Mouse (Mus musculus) kidney, postnatal 0 days (tissue): ENCODE results near the gene Cbr3. TPM values are rescaled to one million over a fixed set of nuclear protein-coding genes. Genes with fewer than 3 reads are reported as not detected.

ENCODE experiments used
- ATAC-seq: fragments of 200-750 bp; cut with Nextera tagmentation; replicated peaks from 2 replicates; pipeline ENCODE4 v1.8.0; 2017; ENCODE audit warnings: low read depth, moderate number of reproducible peaks, moderate TSS enrichment, moderate library complexity; ENCODE audit not compliant: low FRiP score
- DNase-seq: peaks from one replicate; pipeline ENCODE4 v3.0.0-alpha.2; 2016; ENCODE audit warnings: low spot score
- H3K27ac ChIP-seq: fragments of 300-500 bp; sonication (generic); 2 replicates; pipeline ENCODE4 v1.5.1; 2014; ENCODE audit warnings: mild to moderate bottlenecking
- H3K27me3 ChIP-seq: fragments of 300-500 bp; sonication (generic); 2 replicates; pipeline ENCODE4 v1.6.1; 2014; ENCODE audit warnings: low read length, mixed read lengths; ENCODE audit not compliant: insufficient read depth
- H3K36me3 ChIP-seq: fragments of 300-500 bp; sonication (generic); 2 replicates; pipeline ENCODE4 v1.6.1; 2014; ENCODE audit warnings: low read length, mixed read lengths; ENCODE audit not compliant: insufficient read depth
- H3K4me1 ChIP-seq: fragments of 300-500 bp; sonication (generic); replicated peaks from 2 replicates; pipeline ENCODE4 v1.6.1; 2014; ENCODE audit warnings: antibody characterized with exemption, low read length, mixed read lengths; ENCODE audit not compliant: insufficient read depth
- H3K4me2 ChIP-seq: fragments of 300-500 bp; sonication (generic); 2 replicates; pipeline ENCODE4 v1.6.1; 2014; ENCODE audit warnings: mild to moderate bottlenecking, low read length, moderate library complexity, mixed read lengths
- H3K4me3 ChIP-seq: fragments of 300-500 bp; sonication (generic); replicated peaks from 2 replicates; pipeline ENCODE4 v1.5.1; 2014; ENCODE audit warnings: low read depth, low read length
- H3K9ac ChIP-seq: fragments of 300-500 bp; sonication (generic); 2 replicates; pipeline ENCODE4 v1.6.1; 2014; ENCODE audit warnings: low read depth, low read length
- H3K9me3 ChIP-seq: fragments of 300-500 bp; sonication (generic); replicated peaks from 2 replicates; pipeline ENCODE4 v1.6.1; 2016; ENCODE audit warnings: low read length, inconsistent platforms, mixed read lengths
- CTCF ChIP-seq: IDR thresholded peaks from 2 replicates; pipeline ENCODE4 v1.5.1; 2016; ENCODE audit warnings: antibody characterized with exemption, low read depth, mild to moderate bottlenecking, moderate library complexity
- WGBS: fragments of 180-500 bp; shearing (Covaris S2); extraction: QIAGEN DNeasy Blood & Tissue Kit; methylation state at CpG from one replicate; pipeline ENCODE4 v1.1.7; 2014; 5-methylcytosine and 5-hydroxymethylcytosine counted together
- polyA plus RNA-seq: library from polyadenylated mRNA; unstranded; fragments of >200 nt; fragmentation: Nextera tagmentation; extraction: Ambion mirVana; gene quantifications from 2 replicates; pipeline ENCODE4 v1.2.1, GENCODE M21; 2015

Cbr3 gene
- polyA plus RNA-seq, 1 experiment from 2014 or later = 9.6 TPM

DNA sequence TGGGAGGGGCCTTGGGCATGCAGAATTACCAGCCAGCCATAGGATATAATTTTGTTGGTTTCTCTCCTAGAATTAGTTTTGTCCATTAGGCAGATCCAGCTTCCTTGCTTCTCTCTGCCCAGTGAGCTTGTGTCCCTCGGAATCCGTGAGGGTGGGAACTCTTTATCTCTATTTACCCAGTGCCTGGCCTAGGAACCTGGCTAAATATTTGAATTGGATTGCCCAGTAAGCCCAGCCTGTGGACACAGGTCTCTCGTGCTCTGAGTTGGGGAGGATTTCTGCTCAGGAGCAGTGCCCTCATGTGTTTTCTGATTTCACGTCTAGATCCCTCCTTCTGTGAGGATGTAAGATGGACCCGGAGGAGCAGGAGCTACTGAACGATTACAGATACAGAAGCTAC, 32.8 kb downstream of the Cbr3 start:
- DNase-seq = no peak
- H3K9ac ChIP-seq = no peak overlapping the region
- no peaks in the 10 kb centered on the region for H3K36me3 ChIP-seq
- no peaks in the 10 kb centered on the region for H3K27me3 ChIP-seq
- no peak for TF ChIP-seq CTCF
- H3K4me2 ChIP-seq = no peak overlapping the region
- no peaks in the 10 kb centered on the region for H3K9me3 ChIP-seq
- no peak overlapping the region for H3K27ac ChIP-seq
- WGBS = 87% methylated on average over 6 of the region's 6 CpGs
- H3K4me1 ChIP-seq = no peaks in the 10 kb centered on the region
- H3K4me3 ChIP-seq = no peak overlapping the region
- ATAC-seq = no peak

DNA sequence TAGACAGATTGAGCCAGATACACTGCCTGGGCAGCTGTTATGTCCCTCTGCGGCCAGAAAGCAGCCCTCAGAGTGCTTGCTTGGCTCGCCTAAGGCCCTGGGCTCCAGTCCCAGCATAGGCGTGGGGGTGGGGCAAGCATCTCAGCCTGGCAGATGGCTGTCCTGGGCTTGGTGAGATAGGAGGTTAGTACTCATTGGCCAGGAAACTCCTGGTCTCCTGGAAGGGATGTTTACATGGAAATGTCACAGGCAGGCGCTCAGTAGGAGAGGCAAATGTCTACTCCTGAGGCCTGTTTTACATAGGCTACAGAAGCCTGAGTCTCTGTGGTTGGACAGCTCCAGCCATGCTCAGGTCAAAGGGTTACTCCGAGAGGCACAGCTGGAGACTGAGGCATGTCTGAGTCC, 34.3 kb downstream of the Cbr3 start:
- ATAC-seq = no peak
- 33% methylated on average over 5 of the region's 5 CpGs for WGBS

DNA sequence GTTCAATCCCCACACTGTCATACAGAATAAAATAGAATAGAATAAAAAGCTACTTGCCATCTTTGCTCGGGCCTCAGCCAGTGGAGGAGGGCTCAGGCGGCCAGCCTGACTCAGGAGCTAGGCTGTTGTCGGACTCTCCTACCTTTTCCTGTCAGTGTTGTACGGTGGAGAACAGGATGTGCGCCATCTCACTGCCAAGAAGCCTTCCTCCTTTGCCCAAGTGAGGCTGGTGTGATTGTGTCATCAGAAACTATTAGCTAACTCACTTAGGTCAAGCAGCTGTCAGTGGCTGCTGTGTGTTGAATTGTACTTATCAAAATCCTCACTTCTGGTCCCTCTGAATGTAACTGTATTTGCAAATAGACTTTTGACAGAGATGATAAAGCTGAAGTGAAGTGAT, 38.8 kb downstream of the Cbr3 start:
- H3K9ac ChIP-seq = no peak overlapping the region
- H3K9me3 ChIP-seq = no peaks in the 10 kb centered on the region
- H3K4me1 ChIP-seq = no peaks in the 10 kb centered on the region
- no peak for TF ChIP-seq CTCF
- H3K27me3 ChIP-seq = no peaks in the 10 kb centered on the region
- H3K4me3 ChIP-seq = no peak overlapping the region
- DNase-seq (no peak), ATAC-seq (no peak)
- 79% methylated on average over 5 of the region's 5 CpGs for WGBS
- no peaks in the 10 kb centered on the region for H3K36me3 ChIP-seq
- no peak overlapping the region for H3K4me2 ChIP-seq
- no peak overlapping the region for H3K27ac ChIP-seq

More for the DNA sequence above, 34.3 kb downstream of the Cbr3 start:
- no peaks in the 10 kb centered on the region for H3K27me3 ChIP-seq
- H3K27ac ChIP-seq = no peak overlapping the region
- no peaks in the 10 kb centered on the region for H3K4me1 ChIP-seq
- no peak overlapping the region for H3K4me2 ChIP-seq
- no peak overlapping the region for H3K4me3 ChIP-seq
- no peak overlapping the region for H3K9ac ChIP-seq
- TF ChIP-seq CTCF = no peak
- DNase-seq = no peak
- no peaks in the 10 kb centered on the region for H3K36me3 ChIP-seq
- H3K9me3 ChIP-seq = no peaks in the 10 kb centered on the region

DNA sequence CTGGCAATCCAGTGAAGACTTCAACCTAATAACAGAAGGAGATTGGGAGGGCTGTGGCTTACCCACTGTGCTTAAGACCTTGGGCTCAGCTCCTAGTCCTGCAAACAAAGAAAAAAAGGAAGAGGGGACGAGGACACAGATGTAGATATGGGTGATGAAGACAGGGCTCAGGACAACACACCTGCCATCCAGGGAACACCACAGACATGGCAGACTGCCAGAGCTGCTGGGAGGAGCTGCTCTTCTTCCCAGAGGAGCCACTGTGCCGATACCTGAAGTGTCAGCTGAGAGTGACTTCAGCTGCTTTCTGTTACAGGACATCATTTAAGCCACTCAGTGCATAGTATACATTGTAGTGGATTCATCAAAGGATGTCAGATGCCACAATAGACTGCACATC, 39.5 kb downstream of the Cbr3 start:
- no peaks in the 10 kb centered on the region for H3K4me1 ChIP-seq
- no peaks in the 10 kb centered on the region for H3K27me3 ChIP-seq
- H3K4me2 ChIP-seq = no peak overlapping the region
- WGBS = 78% methylated on average over 2 of the region's 2 CpGs
- no peak overlapping the region for H3K9ac ChIP-seq
- H3K36me3 ChIP-seq = no peaks in the 10 kb centered on the region
- no peak overlapping the region for H3K4me3 ChIP-seq
- TF ChIP-seq CTCF = no peak
- no peak for ATAC-seq
- no peak overlapping the region for H3K27ac ChIP-seq
- no peaks in the 10 kb centered on the region for H3K9me3 ChIP-seq
- no peak for DNase-seq

DNA sequence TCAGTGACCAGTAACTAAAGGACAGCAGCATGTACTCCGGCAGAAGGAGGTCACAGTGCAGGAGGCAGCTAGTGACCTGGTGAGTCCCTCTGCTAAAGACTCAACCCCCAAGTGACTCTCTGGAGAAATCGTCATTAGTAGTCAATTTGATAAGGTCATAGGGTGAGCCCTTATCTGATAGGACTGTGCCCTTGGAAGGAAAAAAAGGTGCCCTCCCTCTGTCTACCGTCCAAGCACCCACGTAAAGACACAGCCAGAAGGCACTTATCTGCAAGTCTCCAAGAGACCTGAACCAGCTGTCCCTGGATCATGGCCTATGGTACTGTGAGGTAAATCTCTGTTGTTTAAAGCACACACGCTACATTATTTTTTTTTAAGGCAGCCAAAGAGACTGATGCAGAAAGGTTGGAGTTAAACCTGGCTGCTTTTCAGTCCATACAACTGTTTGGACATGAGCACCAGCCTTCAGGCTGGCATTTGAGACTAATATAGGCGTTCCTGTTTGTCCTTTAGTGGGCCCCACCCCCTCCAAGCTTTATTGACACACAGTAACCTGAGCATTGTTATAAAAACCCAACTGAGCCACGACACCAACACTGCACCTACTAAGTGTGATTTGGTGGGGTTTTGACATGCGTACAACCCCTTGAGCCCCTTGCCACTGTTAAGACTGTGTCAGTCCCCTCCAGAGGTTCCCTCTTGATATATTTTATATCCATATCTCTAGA, 42.6 kb downstream of the Cbr3 start:
- no peaks in the 10 kb centered on the region for H3K9me3 ChIP-seq
- H3K36me3 ChIP-seq = no peaks in the 10 kb centered on the region
- WGBS = 64% methylated on average over 8 of the region's 8 CpGs
- H3K4me2 ChIP-seq = no peak overlapping the region
- DNase-seq (no peak), ATAC-seq (no peak)
- no peaks in the 10 kb centered on the region for H3K27me3 ChIP-seq
- H3K9ac ChIP-seq = no peak overlapping the region
- H3K4me3 ChIP-seq = no peak overlapping the region
- H3K27ac ChIP-seq = no peak overlapping the region
- peaks cover 12% of the 10 kb centered on the region for H3K4me1 ChIP-seq
- TF ChIP-seq CTCF = no peak

DNA sequence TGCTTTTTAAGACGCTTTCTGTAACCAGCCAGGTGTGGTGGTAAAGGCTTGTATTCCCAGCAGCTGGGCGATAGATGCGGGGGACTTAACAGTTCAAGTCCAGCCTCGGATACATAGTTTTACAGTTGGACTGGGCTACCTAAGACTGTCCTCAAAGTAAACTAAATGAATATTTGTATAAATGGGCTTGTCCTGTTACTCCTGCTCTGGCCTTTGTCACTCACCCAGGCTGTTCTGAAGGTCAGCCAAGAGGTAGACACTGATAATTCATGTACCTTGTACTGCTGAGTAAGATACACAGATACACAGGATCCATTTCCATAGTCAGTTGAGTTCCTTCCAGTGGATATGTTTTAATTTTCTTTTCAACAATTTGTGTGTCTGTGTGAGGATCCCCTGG, 43.2 kb downstream of the Cbr3 start:
- Histone ChIP-seq H3K4me3 (no peak overlapping the region), H3K27ac (no peak overlapping the region), H3K9me3 (no peaks in the 10 kb centered on the region), H3K9ac (no peak overlapping the region), H3K36me3 (no peaks in the 10 kb centered on the region), H3K4me2 (no peak overlapping the region), H3K4me1 (peaks cover 12% of the 10 kb centered on the region), H3K27me3 (no peaks in the 10 kb centered on the region)
- ATAC-seq (no peak), DNase-seq (no peak)
- 90% methylated on average over 4 of the region's 4 CpGs for WGBS
- no peak for TF ChIP-seq CTCF

DNA sequence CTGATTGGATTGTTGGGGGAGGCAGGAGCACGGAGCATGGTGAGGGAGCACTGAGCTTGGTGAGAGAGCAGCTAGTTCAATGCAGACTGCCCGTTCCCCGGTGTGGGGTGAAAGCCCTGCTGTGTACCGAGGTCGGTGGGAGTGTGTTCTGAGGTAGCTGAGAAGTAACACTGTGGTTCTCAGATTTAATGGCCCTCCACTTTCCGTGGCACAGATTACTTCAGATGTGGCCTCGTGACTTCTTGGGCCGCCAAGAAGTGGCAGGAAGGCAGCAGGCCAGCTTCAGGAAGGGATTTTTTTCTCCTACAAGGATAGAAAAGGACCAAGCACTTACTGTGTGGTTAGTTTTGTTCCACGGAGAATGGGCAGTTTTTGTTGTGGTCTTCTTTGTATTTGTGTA, 45.7 kb downstream of the Cbr3 start:
- no peak overlapping the region for H3K4me2 ChIP-seq
- H3K4me1 ChIP-seq = peaks cover 12% of the 10 kb centered on the region
- no peaks in the 10 kb centered on the region for H3K27me3 ChIP-seq
- no peak overlapping the region for H3K27ac ChIP-seq
- H3K4me3 ChIP-seq = no peak overlapping the region
- no peaks in the 10 kb centered on the region for H3K36me3 ChIP-seq
- no peak overlapping the region for H3K9ac ChIP-seq
- TF ChIP-seq CTCF = no peak
- 60% methylated on average over 9 of the region's 9 CpGs for WGBS
- no peak for ATAC-seq
- no peaks in the 10 kb centered on the region for H3K9me3 ChIP-seq
- no peak for DNase-seq
